Mouse (Mus musculus) spleen, postnatal 36 days (tissue): ENCODE measurements around the gene Rbms3.

Experiments used
- DNase-seq, 2 experiments: peaks; one replicate each; pipeline ENCODE4 v3.0.0; 2022; ENCODE audit warnings: low spot score in 2 of 2, mixed read lengths in 1 of 2

Rbms3 gene

GRCm38 (mm10) chr9:116834949-116835348 is 794.8 kb downstream of the Rbms3 start:
- no peak for DNase-seq

GRCm38 (mm10) chr9:116833677-116834076 is 796.0 kb downstream of the Rbms3 start:
- no peak for DNase-seq

DNA sequence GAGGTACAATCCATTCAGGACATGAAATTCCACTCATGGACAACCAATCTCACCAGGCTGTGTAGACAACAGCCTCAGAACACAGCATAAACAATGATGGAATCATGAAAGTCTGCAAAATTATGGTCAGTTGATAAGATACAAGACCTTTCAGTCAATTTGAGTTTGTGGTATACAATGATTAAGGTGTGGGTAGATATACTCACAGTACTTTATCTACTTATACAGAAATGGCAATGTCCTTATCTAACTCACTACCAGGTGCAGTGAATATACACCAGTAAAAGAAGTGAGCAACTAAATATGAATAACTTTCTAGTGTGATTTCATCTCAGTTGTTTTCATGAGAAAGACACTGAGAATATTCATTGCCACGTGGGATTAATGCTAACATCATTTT is 796.9 kb downstream of the Rbms3 start:
- DNase-seq: no peak

GRCm38 (mm10) chr9:116831386-116831785 is 798.3 kb downstream of the Rbms3 start:
- no peak for DNase-seq

GRCm38 (mm10) chr9:116829929-116830328 is 799.8 kb downstream of the Rbms3 start:
- no peak for DNase-seq

DNA sequence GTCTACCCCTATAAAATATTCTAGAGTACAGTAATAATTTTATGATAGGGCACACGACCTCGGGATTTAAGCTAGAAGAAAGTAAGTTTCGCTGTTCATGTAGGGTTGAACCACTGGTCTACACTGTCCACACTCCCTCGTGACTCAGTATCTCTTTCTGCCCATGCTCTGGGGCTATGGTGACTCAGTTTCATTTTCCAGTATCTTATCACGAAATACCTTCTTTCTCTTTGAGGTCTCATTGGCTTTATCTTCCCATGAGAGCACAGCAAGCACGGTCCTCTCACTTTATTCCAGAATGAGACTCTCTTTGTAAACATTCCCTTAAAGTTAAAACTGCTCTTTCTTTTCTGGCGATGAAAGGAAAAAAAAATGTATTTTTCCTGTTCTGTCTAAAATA is 808.1 kb downstream of the Rbms3 start:
- DNase-seq: no peak

DNA sequence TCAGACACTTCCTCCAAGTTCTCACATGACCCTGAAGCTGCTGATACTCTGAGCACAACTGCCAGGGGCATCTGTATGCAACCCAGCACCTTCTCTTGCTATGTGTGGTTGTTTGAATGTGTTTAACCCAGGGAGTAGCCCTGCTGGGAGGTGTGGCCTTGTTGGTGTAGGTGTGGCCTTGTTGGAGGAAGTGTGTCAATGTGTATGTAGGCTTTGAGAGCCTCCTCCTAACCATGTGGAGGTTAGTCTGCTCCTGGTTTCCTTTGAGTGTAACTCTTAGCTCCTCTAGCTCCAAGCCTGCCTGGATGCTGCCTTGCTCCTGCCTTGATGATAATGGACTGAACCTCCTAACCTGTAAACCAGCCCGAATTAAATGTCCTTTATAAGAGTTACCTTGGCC is 812.5 kb downstream of the Rbms3 start:
- no peak for DNase-seq

DNA sequence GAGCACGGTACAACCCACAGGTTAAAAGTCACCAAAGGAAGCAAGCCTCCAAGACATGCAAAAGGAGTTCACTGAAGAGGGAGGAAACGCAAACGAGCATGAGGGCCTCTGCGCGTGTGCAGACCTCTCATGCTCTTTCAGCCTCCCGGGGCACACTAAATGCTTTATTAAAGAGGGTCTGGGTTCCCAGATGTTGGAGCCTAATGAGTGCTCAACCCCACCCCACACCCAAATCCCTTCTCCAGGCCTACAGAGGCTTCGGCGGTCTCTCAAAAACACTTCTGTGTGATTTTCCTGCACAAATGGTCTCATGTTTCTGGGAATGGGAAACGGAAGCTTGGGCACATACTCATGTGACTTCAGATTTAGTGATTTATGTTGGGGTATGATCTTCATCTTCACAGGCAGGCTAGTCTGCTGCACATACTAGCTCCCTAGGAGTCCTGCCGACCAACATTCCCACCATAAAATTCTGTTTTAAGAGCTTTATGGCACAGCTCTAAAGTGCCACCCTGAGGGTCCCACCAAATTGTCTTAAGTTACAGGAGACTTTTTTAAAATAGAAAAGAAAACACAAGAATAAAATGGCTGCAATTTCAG is 815.1 kb downstream of the Rbms3 start:
- DNase-seq: no peak

GRCm38 (mm10) chr9:116813396-116813795 is 816.3 kb downstream of the Rbms3 start:
- no peak for DNase-seq

DNA sequence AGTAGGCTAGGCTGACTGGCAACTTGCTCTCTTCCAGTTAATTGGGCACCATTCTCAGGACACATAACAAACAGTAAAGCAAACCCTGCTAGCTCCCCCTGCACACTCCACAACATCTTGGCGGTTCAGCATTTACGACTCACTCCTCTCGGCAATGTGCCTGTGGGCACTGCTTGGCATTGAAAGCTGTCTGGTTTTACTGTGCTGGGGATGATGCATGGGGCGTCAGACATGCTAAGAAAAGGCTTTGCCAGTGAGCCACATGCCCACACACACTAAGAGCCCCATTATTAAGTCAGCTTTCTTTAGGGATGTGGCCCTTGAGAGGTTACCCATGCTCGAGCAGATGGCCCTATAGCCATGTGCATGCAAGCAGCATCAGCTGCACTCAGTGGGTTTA is 820.5 kb downstream of the Rbms3 start:
- DNase-seq: no peak

DNA sequence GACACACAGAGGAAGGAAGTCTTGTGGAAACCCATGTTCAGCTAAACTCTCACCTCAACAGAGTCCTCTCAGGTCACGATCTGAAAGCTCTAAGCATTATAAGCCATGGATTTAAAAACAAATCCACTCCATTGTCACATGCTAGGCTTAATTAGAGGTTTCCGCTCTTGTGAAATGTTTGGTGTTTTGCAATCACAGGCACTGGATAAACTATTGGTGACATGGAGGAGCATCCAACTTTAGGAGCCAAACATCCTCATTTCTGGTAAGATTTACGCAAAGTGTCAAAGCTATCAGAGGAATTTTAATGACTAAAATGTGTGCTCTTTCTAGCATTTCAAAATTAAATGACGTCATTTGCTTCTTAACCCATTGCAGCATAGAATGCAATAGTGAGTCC is 821.3 kb downstream of the Rbms3 start:
- no peak for DNase-seq

DNA sequence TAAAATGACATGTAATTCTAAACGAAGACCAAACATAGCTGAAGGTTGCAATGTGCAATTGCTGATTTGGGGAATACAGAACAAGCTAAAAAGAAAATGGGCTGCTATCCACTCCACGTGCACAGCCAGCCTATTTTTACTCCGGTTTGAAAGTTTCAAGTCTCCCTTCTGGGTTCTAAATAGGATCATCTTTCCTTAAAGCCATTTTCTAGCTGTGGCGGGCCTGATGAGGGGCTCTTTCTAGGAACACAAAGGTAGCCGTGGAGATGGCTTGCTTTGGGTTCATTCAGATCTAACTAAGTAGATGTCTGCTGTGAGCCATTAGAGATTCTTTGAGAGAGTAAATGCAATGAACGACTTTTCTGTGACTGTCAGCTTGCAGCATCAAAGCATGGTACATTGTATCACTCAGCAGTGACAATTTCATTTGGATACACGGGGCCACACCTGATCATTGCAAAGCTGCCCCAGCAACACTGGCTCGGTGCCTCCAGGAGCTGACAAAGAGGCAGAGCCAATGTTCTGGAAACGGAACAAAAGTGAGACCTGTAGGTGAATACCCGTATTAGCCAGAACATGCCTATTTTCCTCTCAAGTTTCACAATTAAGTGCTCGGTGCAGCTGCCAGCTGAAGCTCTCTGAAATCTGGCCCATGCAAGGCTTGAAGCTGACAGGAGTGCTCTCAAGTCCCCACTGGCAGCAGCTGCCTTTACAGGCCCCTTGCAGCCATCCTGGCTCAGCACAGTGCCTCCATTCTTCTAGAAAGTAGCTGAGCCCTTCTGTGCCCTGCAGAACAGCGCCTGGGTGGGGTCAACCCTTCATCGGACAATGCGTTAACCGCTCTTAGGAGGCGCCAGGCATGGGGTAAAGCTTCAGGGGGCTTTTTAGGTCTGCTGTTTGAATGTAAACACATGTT is 822.3 kb downstream of the Rbms3 start:
- DNase-seq: no peak

GRCm38 (mm10) chr9:116803292-116803731 is 826.4 kb downstream of the Rbms3 start:
- no peak for DNase-seq

- DNase-seq: no peak
Measured at GRCm38 (mm10) chr9:116802602-116803001, 827.1 kb downstream of the Rbms3 start.

DNA sequence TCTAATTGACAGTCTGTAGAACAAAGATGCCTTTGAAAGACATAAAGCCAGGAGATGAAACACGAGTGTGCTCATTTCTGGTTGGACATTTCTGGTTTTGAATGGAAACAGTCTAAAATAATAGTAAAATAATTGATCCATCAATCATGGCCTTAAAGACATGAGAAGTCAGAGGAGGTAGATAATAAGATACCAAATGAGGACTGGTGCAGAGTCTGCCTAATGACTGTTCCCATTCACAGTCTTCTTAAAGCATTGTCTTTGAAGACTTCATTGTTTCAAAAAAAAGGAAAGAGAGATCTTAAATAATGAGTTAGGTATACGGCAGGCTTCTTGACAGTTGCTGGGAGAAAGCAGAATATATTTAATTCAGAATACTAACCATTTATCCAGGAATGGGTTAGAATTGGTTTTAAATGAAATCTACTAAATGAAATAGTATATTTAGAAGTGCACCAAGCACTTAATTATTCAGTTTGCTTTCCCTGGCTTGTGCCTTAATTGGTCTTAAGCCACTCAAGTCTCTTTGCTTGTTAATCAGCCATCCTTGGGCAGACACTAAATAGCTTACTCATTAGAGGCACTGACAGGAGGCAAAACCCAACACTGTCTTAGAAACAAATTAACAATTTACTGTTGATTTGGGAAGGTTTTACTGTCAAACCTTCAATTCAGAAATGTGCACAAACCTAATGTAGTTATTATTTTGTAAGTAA is 834.3 kb downstream of the Rbms3 start:
- no peak for DNase-seq

GRCm38 (mm10) chr9:116791850-116792249 is 837.9 kb downstream of the Rbms3 start:
- DNase-seq: no peak

- no peak for DNase-seq
Measured at GRCm38 (mm10) chr9:116786136-116787046, 843.3 kb downstream of the Rbms3 start.

DNA sequence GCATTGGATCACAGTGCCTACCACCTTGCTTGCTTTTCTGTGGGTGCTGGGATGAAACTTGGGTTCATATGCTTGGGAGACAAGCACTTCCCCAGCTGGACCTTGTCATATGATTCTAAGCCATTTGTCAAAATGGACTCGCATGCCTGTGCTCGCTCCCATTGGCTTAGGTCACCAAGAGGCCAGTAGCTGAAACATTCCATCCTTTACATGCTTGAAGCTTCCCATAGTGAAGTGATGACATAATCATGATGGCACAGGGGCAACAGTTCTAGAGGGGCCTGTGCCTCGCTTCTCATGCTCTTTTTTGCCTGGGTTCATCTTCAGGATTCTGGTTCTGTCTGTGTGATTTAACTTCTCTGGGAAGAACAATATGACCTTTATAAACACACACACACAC is 857.9 kb downstream of the Rbms3 start:
- no peak for DNase-seq

- no peak for DNase-seq
Measured at GRCm38 (mm10) chr9:116769358-116770054, 860.2 kb downstream of the Rbms3 start.

DNA sequence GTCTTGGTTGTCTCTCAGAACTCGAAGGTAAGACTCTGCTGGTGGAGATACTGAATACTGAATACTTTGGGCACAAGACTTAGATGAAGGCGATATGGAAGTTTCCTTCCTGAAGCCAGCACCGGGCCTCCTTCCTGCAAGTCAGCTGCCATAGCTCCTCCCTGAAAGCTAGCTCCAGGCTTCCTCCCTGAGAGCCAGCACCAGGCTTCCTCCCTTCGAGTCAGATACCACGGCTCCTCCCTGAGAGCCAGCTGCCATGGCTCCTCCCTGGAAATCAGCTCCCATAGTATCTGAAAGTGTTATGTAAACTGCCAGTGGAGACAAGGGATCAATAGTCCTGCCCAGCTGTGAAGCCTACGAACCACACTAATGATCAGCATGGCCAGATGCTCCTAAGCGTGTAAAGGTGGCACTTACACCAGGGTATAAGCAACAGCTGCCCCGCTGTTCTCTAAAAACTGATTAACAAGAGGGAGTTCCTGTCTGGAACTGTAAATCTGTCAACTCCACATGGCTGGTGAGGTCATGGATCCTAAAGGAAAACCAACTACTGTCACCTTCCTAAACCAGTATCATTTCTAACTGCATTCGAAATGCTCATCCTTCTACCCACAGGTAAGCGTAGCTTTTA is 867.2 kb downstream of the Rbms3 start:
- DNase-seq: no peak
